Mouse (Mus musculus) MEL (cell line): ENCODE results near the gene Crebbp. TPM values are rescaled to one million over a fixed set of nuclear protein-coding genes. Genes with fewer than 3 reads are reported as not detected.

Experiments
- DNase-seq: peaks from one replicate; pipeline ENCODE4 v3.0.0; 2011; ENCODE audit warnings: low read depth, low spot score
- H3K27ac ChIP-seq: 2 replicates; pipeline ENCODE4 v1.5.1; 2012; ENCODE audit warnings: low read depth, mild to moderate bottlenecking, control low read depth, low read length, moderate library complexity; ENCODE audit not compliant: control insufficient read depth
- H3K27me3 ChIP-seq, 2 experiments: fragments of 150-350 bp in 1 of 2; sonication (generic) in 1 of 2; 2 replicates each; pipeline ENCODE4 v1.6.1; 2012; ENCODE audit warnings: low read length in 2 of 2, mild to moderate bottlenecking in 2 of 2, improper control_type of control experiment in 1 of 2, moderate library complexity in 1 of 2; ENCODE audit not compliant: insufficient read depth in 2 of 2, control insufficient read depth in 1 of 2
- H3K36me3 ChIP-seq, 2 experiments: 2 replicates each; pipeline ENCODE4 v1.6.1; 2012 to 2014; ENCODE audit warnings: low read length in 2 of 2, improper control_type of control experiment in 1 of 2, inconsistent platforms in 1 of 2, mild to moderate bottlenecking in 1 of 2; ENCODE audit not compliant: insufficient read depth in 2 of 2, control insufficient read depth in 1 of 2
- H3K4me1 ChIP-seq, 2 experiments: fragments of 150-350 bp in 1 of 2; sonication (generic) in 1 of 2; 2 replicates each; pipeline ENCODE4 v1.6.1; 2012; ENCODE audit warnings: low read length in 2 of 2, improper control_type of control experiment in 1 of 2, mild to moderate bottlenecking in 1 of 2; ENCODE audit not compliant: insufficient read depth in 2 of 2, control insufficient read depth in 1 of 2
- H3K4me3 ChIP-seq, 2 experiments: fragments of 150-350 bp in 1 of 2; sonication (generic) in 1 of 2; 2 replicates each; pipeline ENCODE4 v1.5.1; 2012; ENCODE audit warnings: low read depth in 2 of 2, low read length in 2 of 2, mild to moderate bottlenecking in 2 of 2, moderate library complexity in 2 of 2, control low read depth in 1 of 2, improper control_type of control experiment in 1 of 2; ENCODE audit not compliant: control insufficient read depth in 1 of 2, insufficient read depth in 1 of 2
- H3K79me2 ChIP-seq: 2 replicates; pipeline ENCODE4 v1.6.1; 2012; ENCODE audit warnings: mild to moderate bottlenecking, low read length, moderate library complexity; ENCODE audit not compliant: control insufficient read depth, poor library complexity, insufficient read depth
- H3K9ac ChIP-seq: 2 replicates; pipeline ENCODE4 v1.6.1; 2012; ENCODE audit warnings: low read depth, mild to moderate bottlenecking, control low read depth, low read length, moderate library complexity; ENCODE audit not compliant: control insufficient read depth, poor library complexity, severe bottlenecking
- H3K9me3 ChIP-seq: fragments of 150-350 bp; sonication (generic); replicated peaks from 2 replicates; pipeline ENCODE4 v1.6.1; 2012; ENCODE audit warnings: mild to moderate bottlenecking, low read length, improper control_type of control experiment, moderate library complexity; ENCODE audit not compliant: insufficient read depth
- CHD1 ChIP-seq: IDR thresholded peaks from 2 replicates; pipeline ENCODE4 v1.6.1; 2012; ENCODE audit warnings: low read depth, mild to moderate bottlenecking, inconsistent platforms, low read length, improper control_type of control experiment
- CHD2 ChIP-seq: IDR thresholded peaks from 2 replicates; pipeline ENCODE4 v1.6.1; 2011; ENCODE audit warnings: low read length, improper control_type of control experiment
- CTCF ChIP-seq, 3 experiments: IDR thresholded peaks in 2 of 3; conservative IDR thresholded peaks in 1 of 3; 2 replicates each; pipeline ENCODE4 v1.5.1; 2011 to 2012; ENCODE audit warnings: low read length in 3 of 3, low read depth in 2 of 3, mild to moderate bottlenecking in 2 of 3, improper control_type of control experiment in 1 of 3, inconsistent platforms in 1 of 3, mixed read lengths in 1 of 3, moderate library complexity in 1 of 3; ENCODE audit not compliant: control insufficient read depth in 1 of 3, insufficient read depth in 1 of 3, poor library complexity in 1 of 3, severe bottlenecking in 1 of 3
- GABPA ChIP-seq: IDR thresholded peaks from 2 replicates; pipeline ENCODE4 v1.6.1; 2012; ENCODE audit warnings: low read depth, mild to moderate bottlenecking, inconsistent platforms, low read length, improper control_type of control experiment, moderate library complexity
- HCFC1 ChIP-seq: IDR thresholded peaks from 2 replicates; pipeline ENCODE4 v1.6.1; 2012; ENCODE audit warnings: low read depth, mild to moderate bottlenecking, inconsistent platforms, low read length, improper control_type of control experiment, moderate library complexity
- JUND ChIP-seq: IDR thresholded peaks from 2 replicates; pipeline ENCODE4 v1.6.1; 2011; ENCODE audit warnings: low read depth, mild to moderate bottlenecking, improper control_type of control experiment, low read length
- MAFK ChIP-seq: IDR thresholded peaks from 2 replicates; pipeline ENCODE4 v1.6.1; 2011; ENCODE audit warnings: low read depth, mild to moderate bottlenecking, low read length, improper control_type of control experiment, borderline replicate concordance
- MXI1 ChIP-seq: IDR thresholded peaks from 2 replicates; pipeline ENCODE4 v1.6.1; 2011; ENCODE audit warnings: mild to moderate bottlenecking, low read depth, low read length, improper control_type of control experiment
- MYC ChIP-seq: IDR thresholded peaks from 2 replicates; pipeline ENCODE4 v1.6.1; 2011; ENCODE audit warnings: low read depth, mild to moderate bottlenecking, low read length, improper control_type of control experiment, moderate library complexity
- POLR2AphosphoS2 ChIP-seq: IDR thresholded peaks from 2 replicates; pipeline ENCODE4 v1.6.1; 2011; ENCODE audit warnings: low read length, improper control_type of control experiment
- RAD21 ChIP-seq: IDR thresholded peaks from 2 replicates; pipeline ENCODE4 v1.6.1; 2011; ENCODE audit warnings: mild to moderate bottlenecking, low read depth, low read length, improper control_type of control experiment
- RCOR1 ChIP-seq: IDR thresholded peaks from 2 replicates; pipeline ENCODE4 v1.6.1; 2012; ENCODE audit warnings: low read depth, mild to moderate bottlenecking, inconsistent platforms, low read length, improper control_type of control experiment
- SMC3 ChIP-seq: IDR thresholded peaks from 2 replicates; pipeline ENCODE4 v1.6.1; 2011; ENCODE audit warnings: low read depth, low read length, improper control_type of control experiment
- TCF12 ChIP-seq: IDR thresholded peaks from 2 replicates; pipeline ENCODE4 v1.6.1; 2014; ENCODE audit warnings: low read depth, mild to moderate bottlenecking, inconsistent platforms, low read length, improper control_type of control experiment, moderate library complexity
- UBTF ChIP-seq: IDR thresholded peaks from 2 replicates; pipeline ENCODE4 v1.6.1; 2012; ENCODE audit warnings: low read depth, mild to moderate bottlenecking, inconsistent platforms, low read length, improper control_type of control experiment, moderate library complexity, borderline replicate concordance; ENCODE audit not compliant: insufficient read depth
- USF2 ChIP-seq, 2 experiments: IDR thresholded peaks; 2 replicates each; pipeline ENCODE4 v1.6.1; 2011 to 2012; ENCODE audit warnings: improper control_type of control experiment in 2 of 2, low read length in 2 of 2, borderline replicate concordance in 1 of 2, inconsistent platforms in 1 of 2, low read depth in 1 of 2, mild to moderate bottlenecking in 1 of 2; ENCODE audit not compliant: insufficient read depth in 1 of 2
- ZC3H11A ChIP-seq: IDR thresholded peaks from 2 replicates; pipeline ENCODE4 v1.6.1; 2012; ENCODE audit warnings: low read depth, mild to moderate bottlenecking, inconsistent platforms, low read length, improper control_type of control experiment
- ZMIZ1 ChIP-seq: IDR thresholded peaks from 2 replicates; pipeline ENCODE4 v1.6.1; 2012; ENCODE audit warnings: low read depth, mild to moderate bottlenecking, inconsistent platforms, low read length, improper control_type of control experiment, moderate library complexity
- polyA plus RNA-seq, 2 experiments: library from polyadenylated mRNA; stranded (reverse) in 1 of 2; unstranded in 1 of 2; fragments of >175 nt in 1 of 2; fragments of >200 nt in 1 of 2; gene quantifications; 2 replicates each; pipeline versions ENCODE4 v1.2.1 to v1.2.4; 2012; ENCODE audit warnings: low replicate concordance in 2 of 2, low read depth in 1 of 2; ENCODE audit not compliant: insufficient read length in 2 of 2, insufficient read depth in 1 of 2, missing spikeins in 1 of 2
- total RNA-seq: library from RNA; depleted of rRNA; stranded (reverse); fragments of 300-350 nt; gene quantifications from 2 replicates; pipeline ENCODE4 v1.2.3, GENCODE M21; 2012

The Crebbp gene
- total and polyA plus RNA-seq, 3 experiments, result 4.7 to 145 (median 7.0) TPM

- Histone ChIP-seq H3K27me3 (no peaks in the 10 kb centered on the region), H3K36me3 (peaks cover 0 to 13% of the 10 kb centered on the region in 2 experiments; a peak in 2 of 4 replicates), H3K9me3 (no peaks in the 10 kb centered on the region), H3K27ac (no peak overlapping the region), H3K9ac (no peak overlapping the region), H3K79me2 (no peaks in the 10 kb centered on the region), H3K4me1 (no peaks in the 10 kb centered on the region), H3K4me3 (no peak overlapping the region)
- TF ChIP-seq ZC3H11A, result no peak
- peak; percentile 51 for TF ChIP-seq SMC3
- TF ChIP-seq UBTF, result no peak
- no peak for TF ChIP-seq HCFC1
- TF ChIP-seq RAD21, result peak; percentile 39
- no peak for TF ChIP-seq MXI1
- peak in 2 of 3 experiments; percentile 19 to 50; a peak in 3 of 6 replicates for TF ChIP-seq CTCF (IDR thresholded peaks at IDR 0.05 in 2 of 3, conservative IDR thresholded peaks at IDR 0.05 in 1 of 3; ENCODE audit: control insufficient read depth in 1 of 3, insufficient read depth in 1 of 3, low read depth in 2 of 3, low read length in 3 of 3, poor library complexity in 1 of 3, severe bottlenecking in 1 of 3)
- no peak for TF ChIP-seq RCOR1
- TF ChIP-seq CHD2, result no peak
- TF ChIP-seq ZMIZ1, result no peak
- TF ChIP-seq TCF12, result no peak
- no peak for TF ChIP-seq MAFK
- TF ChIP-seq GABPA, result no peak
- TF ChIP-seq MYC, result no peak
- no peak for TF ChIP-seq JUND
- peak; percentile 59 for DNase-seq
Measured at GRCm38 (mm10) chr16:4053811-4054210, 160.0 kb downstream of the Crebbp start.

GRCm38 (mm10) chr16:4052601-4053000 is 161.2 kb downstream of the Crebbp start:
- H3K36me3 ChIP-seq, result peaks cover 0 to 11% of the 10 kb centered on the region in 2 experiments; a peak in 2 of 4 replicates
- TF ChIP-seq SMC3 (no peak), CHD1 (no peak), USF2 (IDR thresholded peaks at IDR 0.05; ENCODE audit: borderline replicate concordance in 1 of 2, insufficient read depth in 1 of 2, low read depth in 1 of 2, low read length in 2 of 2) (no peak), POLR2AphosphoS2 (no peak)
- H3K27me3 ChIP-seq, result no peaks in the 10 kb centered on the region
- no peaks in the 10 kb centered on the region for H3K9me3 ChIP-seq
- no peaks in the 10 kb centered on the region for H3K4me1 ChIP-seq
- DNase-seq, result no peak
- no peak overlapping the region for H3K4me3 ChIP-seq
- H3K79me2 ChIP-seq, result no peaks in the 10 kb centered on the region
- no peak overlapping the region for H3K27ac ChIP-seq
- H3K9ac ChIP-seq, result no peak overlapping the region
